In genomic region chr8:36309952-36310351, GRCm38 (mm10) we compare ENCODE assay signal across 12 mouse cellular contexts.
A peak's percentile ranks its signal among the peaks of the same experiment; 100 is the strongest.
DNase-seq lines count a peak whose midpoint lies in the region; ATAC-seq and TF ChIP-seq lines count a peak whose summit lies in the region.
"Had no signal": no experiment of that assay in that cellular context is flagged by ENCODE, and none has a peak within 500 bp of the region (broad histone marks: within the 10 kb centered on the region; RNA-seq: fewer than 3 reads in every experiment).

No protein-coding gene starts in this region.

- no peak overlapping the region for H3K9ac ChIP-seq in hindbrain, embryonic 15.5 days
- no peak overlapping the region for H3K9ac ChIP-seq in heart, postnatal 0 days (replicated peaks; ENCODE audit: low read depth, low read length)

- no peak for TF ChIP-seq CTCF in heart, postnatal 0 days (IDR thresholded peaks at IDR 0.05; ENCODE audit: low read depth)

- H3K4me3 ChIP-seq in hindbrain, embryonic 15.5 days, result no peak overlapping the region
- H3K4me3 ChIP-seq in hindbrain, embryonic 10.5 days, result no peak overlapping the region
- 0 out of 2 replicates have a peak overlapping the region, but pooled peaks have one; percentile 9 for H3K4me3 ChIP-seq in heart, postnatal 0 days (ENCODE audit: low read depth, low read length)
- no peak overlapping the region for H3K4me3 ChIP-seq in midbrain, embryonic 10.5 days

- no peak for DNase-seq in hindbrain, embryonic 10.5 days (ENCODE audit: low spot score)
- DNase-seq in brain, embryonic 18.5 days (ENCODE audit: low read depth, low spot score), result peak; percentile 22
- peak; percentile 46 to 50 for DNase-seq in cerebellum, postnatal 25 days
- peak; percentile 79 for DNase-seq in heart, postnatal 0 days (ENCODE audit: low spot score)
- DNase-seq in c-Kit-positive CD71-positive TER-119-positive erythroid progenitor cells, embryonic 14.5 days (ENCODE audit: low spot score), result no peak
- DNase-seq in yolk sac, embryonic 10.5 days (ENCODE audit: low spot score), result no peak
- DNase-seq in midbrain, embryonic 10.5 days (ENCODE audit: low spot score), result no peak
- DNase-seq: lung, adult 2 months; right cerebral cortex, adult 18-20 months; thymus, adult 2 months had no signal

- no peaks in the 10 kb centered on the region for H3K4me1 ChIP-seq in hindbrain, embryonic 15.5 days (replicated peaks)
- H3K4me1 ChIP-seq in hindbrain, embryonic 10.5 days (replicated peaks), result no peaks in the 10 kb centered on the region
- H3K4me1 ChIP-seq in heart, postnatal 0 days (ENCODE audit: control insufficient read depth, insufficient read depth), result peaks cover 13% of the 10 kb centered on the region
- H3K4me1 ChIP-seq in midbrain, embryonic 10.5 days, result no peaks in the 10 kb centered on the region

- ATAC-seq in hindbrain, embryonic 15.5 days (ENCODE audit: low FRiP score, low read depth), result peak; percentile 59; the same call in 1 of the 2 replicates
- ATAC-seq in heart, postnatal 0 days (ENCODE audit: insufficient read depth, low read depth), result peak; percentile 87
- ATAC-seq: activated CD4-positive, CD25-positive, alpha-beta regulatory T cell, adult 4 months had no signal

- no peaks in the 10 kb centered on the region for H3K9me3 ChIP-seq in hindbrain, embryonic 15.5 days
- no peaks in the 10 kb centered on the region for H3K9me3 ChIP-seq in hindbrain, embryonic 10.5 days
- H3K9me3 ChIP-seq in heart, postnatal 0 days (replicated peaks; ENCODE audit: control insufficient read depth, low read length), result no peaks in the 10 kb centered on the region
- H3K9me3 ChIP-seq in midbrain, embryonic 10.5 days (replicated peaks), result no peaks in the 10 kb centered on the region

- TF ChIP-seq EP300 in heart, postnatal 0 days (IDR thresholded peaks at IDR 0.05; ENCODE audit: low read depth), result no peak

- no peak overlapping the region for H3K4me2 ChIP-seq in hindbrain, embryonic 15.5 days
- peak overlapping the region; percentile 44; the same call in 1 of the 2 replicates for H3K4me2 ChIP-seq in heart, postnatal 0 days (ENCODE audit: low read depth, low read length)

- 0 out of 2 replicates have a peak overlapping the region, but pooled peaks have one; percentile 45 for H3K27ac ChIP-seq in hindbrain, embryonic 15.5 days (replicated peaks)
- H3K27ac ChIP-seq in hindbrain, embryonic 10.5 days, result no peak overlapping the region
- H3K27ac ChIP-seq in heart, postnatal 0 days (ENCODE audit: low read depth), result peak overlapping the region; percentile 79
- H3K27ac ChIP-seq in midbrain, embryonic 10.5 days (replicated peaks), result no peak overlapping the region

- H3K36me3 ChIP-seq in hindbrain, embryonic 15.5 days, result no peaks in the 10 kb centered on the region
- no peaks in the 10 kb centered on the region for H3K36me3 ChIP-seq in hindbrain, embryonic 10.5 days
- H3K36me3 ChIP-seq in heart, postnatal 0 days (replicated peaks; ENCODE audit: control insufficient read depth, insufficient read depth, low read length), result no peaks in the 10 kb centered on the region
- H3K36me3 ChIP-seq in midbrain, embryonic 10.5 days, result no peaks in the 10 kb centered on the region

- 61% methylated on average over 10 of the region's 10 CpGs for WGBS in hindbrain, embryonic 15.5 days
- WGBS in hindbrain, embryonic 10.5 days, result 87% methylated on average over 10 of the region's 10 CpGs
- 29% methylated on average over 10 of the region's 10 CpGs for WGBS in heart, postnatal 0 days
- WGBS in midbrain, embryonic 10.5 days, result 90% methylated on average over 10 of the region's 10 CpGs

- H3K27me3 ChIP-seq in hindbrain, embryonic 15.5 days, result no peaks in the 10 kb centered on the region
- no peaks in the 10 kb centered on the region for H3K27me3 ChIP-seq in hindbrain, embryonic 10.5 days (ENCODE audit: insufficient read depth, poor library complexity, severe bottlenecking)
- no peaks in the 10 kb centered on the region for H3K27me3 ChIP-seq in heart, postnatal 0 days (ENCODE audit: control insufficient read depth, insufficient read depth, low read length)
- H3K27me3 ChIP-seq in midbrain, embryonic 10.5 days (ENCODE audit: low read depth, poor library complexity, severe bottlenecking), result no peaks in the 10 kb centered on the region

Comparison
In these comparisons a context has a peak if more than half of its experiments do, and no peak if none do; other contexts are left out.
1. H3K27ac ChIP-seq: peak in hindbrain, embryonic 15.5 days (single experiment) and heart, postnatal 0 days (single experiment); none in hindbrain, embryonic 10.5 days (single experiment) and midbrain, embryonic 10.5 days (single experiment).
2. DNase-seq: peak in brain, embryonic 18.5 days (single experiment), cerebellum, postnatal 25 days (2 of 2) and heart, postnatal 0 days (single experiment); none in hindbrain, embryonic 10.5 days (single experiment), c-Kit-positive CD71-positive TER-119-positive erythroid progenitor cells, embryonic 14.5 days (single experiment), yolk sac, embryonic 10.5 days (single experiment) and midbrain, embryonic 10.5 days (single experiment).